Mouse (Mus musculus): ENCODE measurements around the gene Fxr2. TPM values are rescaled to one million over a fixed set of nuclear protein-coding genes. Genes with fewer than 3 reads are reported as not detected.
A peak's percentile ranks its signal among the peaks of the same experiment; 100 is the strongest.

The Fxr2 gene
- polyA plus RNA-seq, 1 experiment from 2014 or later, result 29.0 TPM

DNA sequence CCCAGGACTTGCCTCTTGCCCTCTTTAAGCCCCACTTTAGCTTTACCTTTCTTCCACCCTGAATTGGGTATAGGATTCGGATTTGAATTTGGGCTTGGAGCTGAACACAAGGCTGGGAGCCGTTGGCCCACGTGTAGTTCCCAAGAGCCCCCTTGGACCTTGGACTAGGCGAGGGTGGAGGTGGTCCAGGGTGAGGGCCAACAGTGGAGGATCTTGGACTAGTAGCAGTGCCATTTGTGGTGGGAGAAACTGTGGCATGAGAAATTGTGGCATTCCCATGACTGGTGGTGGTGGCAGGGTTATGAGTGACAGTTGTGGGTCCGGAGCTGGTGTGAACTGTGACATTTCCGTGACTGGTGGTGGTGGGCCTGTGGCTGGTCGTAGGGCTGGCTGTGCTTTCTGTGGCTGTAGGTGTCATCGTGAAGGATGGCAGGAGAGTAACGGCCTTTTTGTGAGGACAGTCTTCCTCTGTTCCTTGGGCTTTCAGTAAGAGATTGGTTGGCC lies 32.7 kb downstream of the Fxr2 start:
- H3K27me3 ChIP-seq (ENCODE audit: control insufficient read depth, insufficient read depth, low read length), result no peaks in the 10 kb centered on the region
- no peak overlapping the region for H3K9ac ChIP-seq (ENCODE audit: low read depth, low read length)
- H3K4me2 ChIP-seq, result no peak overlapping the region
- peaks cover 27% of the 10 kb centered on the region for H3K4me1 ChIP-seq (ENCODE audit: control insufficient read depth, insufficient read depth, low read length)
- H3K9me3 ChIP-seq (replicated peaks; ENCODE audit: control insufficient read depth, low read length), result no peaks in the 10 kb centered on the region
- H3K4me3 ChIP-seq (ENCODE audit: low read depth, low read length), result no peak overlapping the region
- peaks cover 37% of the 10 kb centered on the region for H3K36me3 ChIP-seq (ENCODE audit: control insufficient read depth, insufficient read depth, low read length)
- no peak overlapping the region for H3K27ac ChIP-seq (ENCODE audit: low read depth, low read length)
- 80% methylated on average over 9 of the region's 9 CpGs for WGBS (ENCODE audit: insufficient replicate concordance)
- no peak for ATAC-seq (replicated peaks; ENCODE audit: insufficient number of reproducible peaks, low FRiP score, low TSS enrichment)

DNA sequence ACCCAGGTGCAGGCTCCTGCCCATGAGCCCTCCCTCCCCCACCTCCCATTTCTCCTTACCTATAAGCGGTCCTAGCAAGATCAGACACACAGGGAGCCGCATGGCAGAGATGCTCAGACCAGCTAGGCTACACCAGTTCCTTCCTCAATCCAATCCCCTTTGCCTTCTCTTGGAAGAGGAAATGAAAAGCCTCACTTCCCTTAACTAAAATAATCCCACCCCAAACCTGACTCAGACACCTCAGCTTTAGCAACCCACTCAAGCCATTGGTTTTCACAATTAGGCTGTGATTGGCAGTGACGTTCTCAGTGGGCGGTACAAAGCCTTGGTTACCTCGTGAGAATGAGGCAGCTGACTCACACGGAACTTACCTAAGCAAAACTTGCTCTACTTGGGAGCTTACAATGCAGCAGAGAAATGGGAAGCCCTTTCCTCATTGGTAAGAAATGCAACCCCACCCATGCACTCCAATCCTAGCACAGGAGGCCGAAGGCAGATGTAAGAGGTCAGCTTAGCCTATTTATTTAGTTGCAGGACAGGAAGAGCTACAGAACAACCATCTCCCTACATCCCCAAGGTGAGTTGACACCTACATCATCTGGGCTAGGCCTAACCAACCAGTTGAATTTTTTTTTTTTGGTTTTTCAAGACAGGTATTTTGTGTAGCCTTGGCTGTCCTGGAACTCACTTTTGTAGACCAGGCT lies 33.3 kb downstream of the Fxr2 start, which contains the start of gene Cd68:
TSS of gene Cd68 (minus strand) at position 193 of the 704 bp plus-strand sequence.
- Histone ChIP-seq H3K36me3 (ENCODE audit: control insufficient read depth, insufficient read depth, low read length) (peaks cover 41% of the 10 kb centered on the region), H3K4me1 (ENCODE audit: control insufficient read depth, insufficient read depth, low read length) (peaks cover 22% of the 10 kb centered on the region), H3K9me3 (replicated peaks; ENCODE audit: control insufficient read depth, low read length) (no peaks in the 10 kb centered on the region), H3K9ac (ENCODE audit: low read depth, low read length) (no peak within 1 kb of the TSS), H3K4me3 (ENCODE audit: low read depth, low read length) (no peak within 1 kb of the TSS), H3K27ac (ENCODE audit: low read depth, low read length) (no peak within 1 kb of the TSS; the same call in 1 of the 2 replicates), H3K4me2 (no peak within 1 kb of the TSS), H3K27me3 (ENCODE audit: control insufficient read depth, insufficient read depth, low read length) (no peaks in the 10 kb centered on the region)
- 34% methylated on average over 7 of the region's 7 CpGs for WGBS (ENCODE audit: insufficient replicate concordance)
- ATAC-seq (replicated peaks; ENCODE audit: insufficient number of reproducible peaks, low FRiP score, low TSS enrichment), result no peak

DNA sequence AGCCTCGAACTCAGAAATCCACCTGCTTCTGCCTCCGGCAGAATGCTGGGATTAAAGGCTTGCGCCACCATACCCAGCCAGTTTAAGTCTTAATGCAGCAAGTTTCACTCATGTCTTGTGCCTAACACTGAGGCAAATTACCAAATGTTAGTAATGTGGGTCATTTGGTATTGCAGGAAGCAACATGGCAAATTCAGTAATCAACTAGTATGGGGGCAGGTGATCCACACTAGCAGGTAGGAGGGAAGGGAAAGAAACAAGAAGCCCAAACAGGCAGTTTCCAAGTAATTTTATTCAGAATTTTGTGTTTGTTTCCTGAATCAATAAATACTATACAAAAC lies 33.8 kb downstream of the Fxr2 start:
- Histone ChIP-seq H3K27ac (ENCODE audit: low read depth, low read length) (no peak overlapping the region), H3K4me3 (ENCODE audit: low read depth, low read length) (no peak overlapping the region), H3K4me1 (ENCODE audit: control insufficient read depth, insufficient read depth, low read length) (peaks cover 18% of the 10 kb centered on the region), H3K9me3 (replicated peaks; ENCODE audit: control insufficient read depth, low read length) (no peaks in the 10 kb centered on the region), H3K4me2 (no peak overlapping the region), H3K36me3 (ENCODE audit: control insufficient read depth, insufficient read depth, low read length) (peaks cover 41% of the 10 kb centered on the region), H3K9ac (ENCODE audit: low read depth, low read length) (no peak overlapping the region), H3K27me3 (ENCODE audit: control insufficient read depth, insufficient read depth, low read length) (no peaks in the 10 kb centered on the region)
- ATAC-seq (replicated peaks; ENCODE audit: insufficient number of reproducible peaks, low FRiP score, low TSS enrichment), result no peak
- WGBS (ENCODE audit: insufficient replicate concordance), result 87% methylated on average over 3 of the region's 3 CpGs

DNA sequence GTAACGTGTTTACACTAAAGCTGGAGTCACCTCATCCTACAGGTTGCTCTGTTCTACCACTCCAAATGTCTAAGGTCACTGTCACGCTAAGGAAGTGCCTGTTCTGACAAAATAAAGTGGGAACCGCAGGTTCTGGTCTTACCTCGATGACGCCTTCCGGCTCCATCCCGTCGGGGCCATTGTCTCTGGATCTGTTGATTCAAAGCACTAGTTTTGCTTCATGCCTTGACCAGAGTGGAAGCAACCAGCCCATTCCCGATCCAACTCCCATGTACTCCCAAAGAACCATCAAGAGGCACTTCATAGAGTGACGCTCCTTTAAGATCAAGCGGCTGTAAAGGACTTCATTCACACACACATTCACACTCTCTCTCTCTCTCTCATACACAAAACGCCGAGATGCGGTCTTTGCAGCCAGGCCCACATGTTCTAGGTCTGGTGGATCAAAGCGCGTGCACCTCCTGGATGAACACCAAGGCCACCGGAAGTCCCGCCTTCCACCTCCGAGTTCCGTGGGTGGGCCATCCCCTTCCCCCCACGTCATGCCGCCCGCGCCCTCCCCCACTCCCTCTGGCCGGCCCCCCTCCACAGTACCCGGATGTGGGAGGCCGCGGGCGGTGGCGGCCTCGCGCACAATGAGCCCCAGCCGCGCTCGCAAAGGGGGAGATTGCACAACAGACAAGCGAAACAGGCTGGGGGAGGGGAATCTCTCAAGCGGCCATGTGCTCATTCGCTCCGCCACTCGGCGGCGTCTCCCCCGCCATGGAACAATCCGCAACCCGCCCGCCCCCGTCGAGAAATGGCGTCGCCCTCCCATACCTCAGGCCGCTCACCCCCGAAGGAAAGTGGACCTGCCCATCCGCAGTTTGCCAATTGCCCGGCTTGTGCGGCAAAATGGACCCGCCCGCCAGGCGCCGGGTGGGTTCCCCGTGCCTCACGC lies 38.3 kb downstream of the Fxr2 start:
- Histone ChIP-seq H3K9ac (ENCODE audit: low read depth, low read length) (peak overlapping the region; percentile 100), H3K9me3 (replicated peaks; ENCODE audit: control insufficient read depth, low read length) (no peaks in the 10 kb centered on the region), H3K4me1 (ENCODE audit: control insufficient read depth, insufficient read depth, low read length) (peaks cover 8% of the 10 kb centered on the region; the same call in 1 of the 2 replicates), H3K27ac (ENCODE audit: low read depth, low read length) (peak overlapping the region; percentile 99), H3K27me3 (ENCODE audit: control insufficient read depth, insufficient read depth, low read length) (no peaks in the 10 kb centered on the region), H3K4me3 (ENCODE audit: low read depth, low read length) (peak overlapping the region; percentile 100), H3K36me3 (ENCODE audit: control insufficient read depth, insufficient read depth, low read length) (peaks cover 56% of the 10 kb centered on the region), H3K4me2 (peak overlapping the region; percentile 84)
- peak; percentile 69 for ATAC-seq (replicated peaks; ENCODE audit: insufficient number of reproducible peaks, low FRiP score, low TSS enrichment)
- WGBS (ENCODE audit: insufficient replicate concordance), result under 1% methylated on average over 61 of the region's 61 CpGs

DNA sequence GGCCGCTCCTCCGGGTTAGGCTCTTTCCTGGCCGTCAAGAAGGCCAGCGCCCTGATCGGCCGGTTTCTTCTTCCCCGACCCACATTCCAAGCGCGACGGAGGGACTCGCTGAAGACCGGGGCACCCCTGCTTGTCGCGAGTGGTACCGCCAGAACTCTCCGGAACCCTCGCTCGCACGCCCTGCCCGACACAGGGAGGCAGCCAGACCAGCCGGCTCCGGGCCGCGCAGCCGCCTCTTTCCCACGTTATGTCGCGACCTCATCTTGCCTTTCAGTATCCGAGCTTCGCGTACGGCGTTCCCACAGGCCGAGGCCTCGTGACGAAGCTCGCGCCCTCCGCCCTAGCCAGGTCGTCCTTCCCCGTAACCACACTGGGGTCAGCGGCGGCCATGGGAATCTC lies 38.9 kb downstream of the Fxr2 start:
- Histone ChIP-seq H3K4me2 (peak overlapping the region; percentile 84), H3K4me1 (ENCODE audit: control insufficient read depth, insufficient read depth, low read length) (peaks cover 8% of the 10 kb centered on the region; the same call in 1 of the 2 replicates), H3K27me3 (ENCODE audit: control insufficient read depth, insufficient read depth, low read length) (no peaks in the 10 kb centered on the region), H3K36me3 (ENCODE audit: control insufficient read depth, insufficient read depth, low read length) (peaks cover 58% of the 10 kb centered on the region), H3K4me3 (ENCODE audit: low read depth, low read length) (peak overlapping the region; percentile 100), H3K9me3 (replicated peaks; ENCODE audit: control insufficient read depth, low read length) (no peaks in the 10 kb centered on the region), H3K27ac (ENCODE audit: low read depth, low read length) (peak overlapping the region; percentile 99), H3K9ac (ENCODE audit: low read depth, low read length) (peak overlapping the region; percentile 100)
- WGBS (ENCODE audit: insufficient replicate concordance), result under 1% methylated on average over 43 of the region's 43 CpGs
- ATAC-seq (replicated peaks; ENCODE audit: insufficient number of reproducible peaks, low FRiP score, low TSS enrichment), result 0 out of 2 replicates have a peak, but pooled peaks have one; percentile 17

DNA sequence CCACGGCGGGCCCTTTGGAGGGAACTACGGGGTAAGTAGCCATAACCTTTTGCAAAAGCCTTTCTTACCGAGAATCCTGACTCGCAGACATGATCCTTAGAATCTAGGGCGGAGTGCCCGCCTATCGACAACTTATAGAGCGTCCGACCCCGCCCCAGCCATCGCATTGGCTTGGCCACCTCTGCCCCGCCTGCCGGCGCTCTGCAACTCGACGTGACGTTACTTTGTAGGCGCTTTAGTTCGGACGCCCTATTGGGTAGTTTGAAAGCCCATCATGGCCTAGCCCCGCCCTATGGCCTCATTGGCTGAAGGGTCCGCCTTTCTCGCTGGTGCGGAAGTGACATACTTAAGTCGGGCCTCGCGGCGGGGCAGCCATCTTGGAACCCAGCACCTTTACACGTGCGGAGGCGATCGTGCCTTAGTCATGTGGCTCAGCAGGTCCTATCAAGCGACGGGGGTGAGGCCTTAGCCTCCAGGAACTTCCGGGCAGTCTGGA lies 39.5 kb downstream of the Fxr2 start, which contains the start of gene Eif4a1:
TSS of gene Eif4a1 (minus strand) at position 213 of the 496 bp plus-strand sequence.
- Histone ChIP-seq H3K9me3 (replicated peaks; ENCODE audit: control insufficient read depth, low read length) (no peaks in the 10 kb centered on the region), H3K27me3 (ENCODE audit: control insufficient read depth, insufficient read depth, low read length) (no peaks in the 10 kb centered on the region), H3K4me2 (peak within 1 kb of the TSS; percentile 84), H3K36me3 (ENCODE audit: control insufficient read depth, insufficient read depth, low read length) (peaks cover 58% of the 10 kb centered on the region), H3K4me1 (ENCODE audit: control insufficient read depth, insufficient read depth, low read length) (peaks cover 8% of the 10 kb centered on the region; the same call in 1 of the 2 replicates), H3K9ac (ENCODE audit: low read depth, low read length) (peak within 1 kb of the TSS; percentile 100), H3K27ac (ENCODE audit: low read depth, low read length) (peak within 1 kb of the TSS; percentile 99), H3K4me3 (ENCODE audit: low read depth, low read length) (peak within 1 kb of the TSS; percentile 100)
- WGBS (ENCODE audit: insufficient replicate concordance), result under 1% methylated on average over 36 of the region's 36 CpGs
- ATAC-seq (replicated peaks; ENCODE audit: insufficient number of reproducible peaks, low FRiP score, low TSS enrichment), result peak; percentile 97

DNA sequence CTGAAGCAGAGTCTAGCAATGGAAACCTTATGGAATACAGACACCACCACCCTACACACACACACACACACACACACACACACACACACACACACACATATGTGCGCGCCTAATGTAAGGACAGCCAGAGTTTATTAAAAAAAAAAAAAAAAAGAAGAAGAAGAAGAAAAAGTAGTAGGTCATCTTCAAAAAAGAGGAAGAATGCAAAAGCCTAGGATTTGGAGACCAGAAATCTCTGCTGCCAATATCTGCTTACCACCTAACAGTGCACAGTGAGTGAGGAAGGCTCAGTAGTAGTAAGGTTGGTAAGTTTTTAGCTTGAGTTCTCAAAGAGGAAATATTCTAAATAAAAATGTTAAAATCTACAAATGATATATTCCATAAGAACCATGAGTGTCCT lies 46.4 kb downstream of the Fxr2 start:
- Histone ChIP-seq H3K9ac (ENCODE audit: low read depth, low read length) (no peak overlapping the region), H3K4me1 (ENCODE audit: control insufficient read depth, insufficient read depth, low read length) (peaks cover 17% of the 10 kb centered on the region), H3K4me2 (no peak overlapping the region), H3K9me3 (replicated peaks; ENCODE audit: control insufficient read depth, low read length) (no peaks in the 10 kb centered on the region), H3K4me3 (ENCODE audit: low read depth, low read length) (no peak overlapping the region), H3K27ac (ENCODE audit: low read depth, low read length) (no peak overlapping the region), H3K36me3 (ENCODE audit: control insufficient read depth, insufficient read depth, low read length) (peaks cover 30% of the 10 kb centered on the region), H3K27me3 (ENCODE audit: control insufficient read depth, insufficient read depth, low read length) (no peaks in the 10 kb centered on the region)
- ATAC-seq (replicated peaks; ENCODE audit: insufficient number of reproducible peaks, low FRiP score, low TSS enrichment), result no peak
- whole genome bisulfite sequencing (ENCODE audit: insufficient replicate concordance), result 94% methylated on average over 2 of the region's 2 CpGs

DNA sequence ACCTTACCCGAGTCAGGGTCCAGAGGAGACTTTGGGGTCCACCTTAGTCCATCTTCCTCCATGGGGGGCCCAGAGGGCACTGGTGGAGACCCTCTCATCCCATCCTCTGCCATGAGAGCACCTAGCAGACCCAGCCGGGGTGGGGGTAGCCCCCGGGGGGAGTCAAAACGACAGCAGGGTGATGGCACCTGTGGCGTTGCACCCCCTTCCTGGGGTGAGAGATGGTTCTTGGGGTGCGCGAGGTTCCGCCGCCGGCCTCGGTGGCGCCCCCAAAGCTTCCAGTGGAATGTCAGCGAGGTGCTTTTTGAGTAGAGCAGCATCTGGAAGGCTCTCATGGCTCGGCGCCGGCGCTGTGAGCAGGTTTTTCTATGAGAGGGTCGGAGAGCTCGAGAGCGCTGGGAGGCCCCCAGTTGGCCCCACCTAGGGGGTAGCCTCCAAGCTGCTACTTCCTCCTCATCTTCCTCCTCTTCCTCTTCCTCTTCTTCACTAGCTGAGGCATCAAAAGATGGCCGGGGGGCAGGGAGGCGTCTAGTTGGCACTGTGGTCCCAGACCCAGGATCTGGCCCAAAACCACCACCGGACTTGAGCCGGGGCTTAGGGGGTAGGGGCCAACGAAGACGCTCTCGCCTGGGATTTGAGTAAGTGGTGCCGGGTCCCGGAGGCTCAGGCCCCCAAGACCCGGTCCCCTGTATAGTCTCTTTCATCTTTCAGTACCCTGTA lies 47.5 kb downstream of the Fxr2 start:
- Histone ChIP-seq H3K9ac (ENCODE audit: low read depth, low read length) (peak overlapping the region; percentile 84), H3K4me3 (ENCODE audit: low read depth, low read length) (peak overlapping the region; percentile 80), H3K4me1 (ENCODE audit: control insufficient read depth, insufficient read depth, low read length) (peaks cover 17% of the 10 kb centered on the region), H3K9me3 (replicated peaks; ENCODE audit: control insufficient read depth, low read length) (no peaks in the 10 kb centered on the region), H3K36me3 (ENCODE audit: control insufficient read depth, insufficient read depth, low read length) (peaks cover 21% of the 10 kb centered on the region), H3K27me3 (ENCODE audit: control insufficient read depth, insufficient read depth, low read length) (no peaks in the 10 kb centered on the region; the same call in 1 of the 2 replicates), H3K4me2 (peak overlapping the region; percentile 96), H3K27ac (ENCODE audit: low read depth, low read length) (no peak overlapping the region)
- 91% methylated on average over 30 of the region's 30 CpGs for WGBS (ENCODE audit: insufficient replicate concordance)
- ATAC-seq (replicated peaks; ENCODE audit: insufficient number of reproducible peaks, low FRiP score, low TSS enrichment), result no peak

Measured in heart, embryonic 11.5 days (tissue).